Mouse (Mus musculus): Measurements from ENCODE around the gene Gsta1.
"Not testable (repeated sequence)": the region's sequence is repeated elsewhere in the genome, so short reads cannot be mapped to it uniquely, and the experiment has no call there.

GRCm38 (mm10) chr9:78233121-78233695, 2.8 kb downstream of the Gsta1 start:
- TF ChIP-seq CHD2 (IDR thresholded peaks at IDR 0.05; ENCODE audit: low read depth, low read length); ZNF384 (IDR thresholded peaks at IDR 0.05; ENCODE audit: low read depth, low read length); MAFK (IDR thresholded peaks at IDR 0.05; ENCODE audit: insufficient read depth, low read depth, low read length): not testable (repeated sequence)

All from ES-E14 (cell line).